11 mouse cellular contexts compared by ENCODE assay signal in the genomic region with DNA sequence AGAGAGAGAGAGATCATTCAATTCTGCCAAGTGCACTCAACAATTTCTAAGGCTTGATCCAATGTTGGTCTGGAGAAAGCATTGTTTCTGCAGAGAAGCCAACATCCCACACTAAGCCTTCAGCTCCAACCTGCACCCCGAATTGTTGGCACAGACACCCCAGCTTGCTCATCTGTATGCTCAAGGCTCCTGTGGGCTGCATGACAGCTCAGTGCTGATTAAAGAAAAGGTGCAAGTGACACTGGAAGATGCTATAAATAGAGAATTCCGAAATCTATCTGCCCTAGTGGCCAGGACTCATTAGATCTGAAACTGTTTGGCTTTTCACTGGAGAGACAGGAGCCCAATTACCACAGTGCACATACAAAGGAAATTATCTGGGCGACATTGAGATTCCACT.
DNase-seq lines count a peak whose midpoint lies in the region; ATAC-seq and TF ChIP-seq lines count a peak whose summit lies in the region.
"Had no signal": no experiment of that assay in that cellular context is flagged by ENCODE, and none has a peak within 500 bp of the region (broad histone marks: within the 10 kb centered on the region; RNA-seq: fewer than 3 reads in every experiment).

No protein-coding gene starts in this region.

- no peak overlapping the region for H3K4me2 ChIP-seq in embryonic facial prominence, embryonic 15.5 days (replicated peaks)
- H3K4me2 ChIP-seq in heart, embryonic 16.5 days (ENCODE audit: low read depth, low read length), result peak overlapping the region; percentile 37

- no peaks in the 10 kb centered on the region for H3K36me3 ChIP-seq in embryonic facial prominence, embryonic 15.5 days
- no peaks in the 10 kb centered on the region for H3K36me3 ChIP-seq in heart, embryonic 16.5 days (ENCODE audit: control insufficient read depth, insufficient read depth)

- DNase-seq in gastrocnemius, adult 2 months, result peak; percentile 56
- no peak for DNase-seq in gastrocnemius, postnatal 10 days
- DNase-seq in layer of hippocampus, adult 2 months (ENCODE audit: low spot score in 2 of 2), result no peak
- no peak for DNase-seq in layer of hippocampus, postnatal 25 days (ENCODE audit: extremely low spot score in 1 of 2, low spot score in 1 of 2)
- no peak for DNase-seq in embryo, embryonic 11 days
- DNase-seq in kidney, adult 11 months, result no peak
- DNase-seq: liver, postnatal 0 days; thymus, postnatal 14 days had no signal

- no peak for ATAC-seq in embryonic facial prominence, embryonic 15.5 days (ENCODE audit: insufficient number of reproducible peaks, low FRiP score, low TSS enrichment, low read depth)
- ATAC-seq in heart, embryonic 16.5 days (replicated peaks; ENCODE audit: extremely low read depth, insufficient read depth, low FRiP score), result no peak
- ATAC-seq: liver, postnatal 0 days had no signal

- intact Hi-C loops in gastrocnemius, adult 2 months (cut with DNase I), result loop anchor here (10.0 kb wide), 1 partner anchor 208 kb away; a partner anchor contains a TSS

- no peaks in the 10 kb centered on the region for H3K27me3 ChIP-seq in embryonic facial prominence, embryonic 15.5 days
- no peaks in the 10 kb centered on the region for H3K27me3 ChIP-seq in heart, embryonic 16.5 days (ENCODE audit: control insufficient read depth, insufficient read depth, low read length)
- H3K27me3 ChIP-seq: CH12.LX had no signal

- 45% methylated on average over 3 of the region's 3 CpGs for WGBS in embryonic facial prominence, embryonic 15.5 days
- 41% methylated on average over 3 of the region's 3 CpGs for WGBS in heart, embryonic 16.5 days

- peak overlapping the region; percentile 83 for H3K27ac ChIP-seq in gastrocnemius, adult 2 months
- H3K27ac ChIP-seq in layer of hippocampus, adult 2 months, result peak overlapping the region; percentile 85
- peak overlapping the region; percentile 51; the same call in 1 of the 2 replicates for H3K27ac ChIP-seq in embryonic facial prominence, embryonic 15.5 days (replicated peaks)
- H3K27ac ChIP-seq in heart, embryonic 16.5 days (ENCODE audit: low read length), result peak overlapping the region; percentile 69

- peak; percentile 20; the same call in 1 of the 2 replicates for TF ChIP-seq CTCF in gastrocnemius, adult 2 months (IDR thresholded peaks at IDR 0.05)
- peak; percentile 36 for TF ChIP-seq CTCF in layer of hippocampus, adult 2 months (conservative IDR thresholded peaks at IDR 0.05)

- peak overlapping the region; percentile 34; the same call in 1 of the 2 replicates for H3K4me3 ChIP-seq in gastrocnemius, adult 2 months
- no peak overlapping the region for H3K4me3 ChIP-seq in layer of hippocampus, adult 2 months
- no peak overlapping the region for H3K4me3 ChIP-seq in embryonic facial prominence, embryonic 15.5 days (replicated peaks)
- H3K4me3 ChIP-seq in heart, embryonic 16.5 days (ENCODE audit: low read length), result no peak overlapping the region

- no peak overlapping the region for H3K9ac ChIP-seq in embryonic facial prominence, embryonic 15.5 days
- peak overlapping the region; percentile 41; the same call in 1 of the 2 replicates for H3K9ac ChIP-seq in heart, embryonic 16.5 days (ENCODE audit: low read length)
- H3K9ac ChIP-seq: liver, postnatal 0 days had no signal

- H3K9me3 ChIP-seq in embryonic facial prominence, embryonic 15.5 days (replicated peaks), result no peaks in the 10 kb centered on the region
- H3K9me3 ChIP-seq in heart, embryonic 16.5 days (replicated peaks; ENCODE audit: control insufficient read depth, low read length), result no peaks in the 10 kb centered on the region

- H3K4me1 ChIP-seq in embryonic facial prominence, embryonic 15.5 days, result peaks cover 7% of the 10 kb centered on the region
- peaks cover 31% of the 10 kb centered on the region for H3K4me1 ChIP-seq in heart, embryonic 16.5 days (ENCODE audit: control insufficient read depth, insufficient read depth, low read length)
